Mouse (Mus musculus) regulatory T cell (primary cell): ENCODE measurements at regions not wholly inside any gene's neighbourhood (a gene's known extent, or its start where the extent isn't known, plus 50 kb on each side); places are given as distances from the start of the nearest gene placed in this dataset.

Experiments
- in situ Hi-C: fragments of 300-600 bp; cut with MboI, MseI; formaldehyde crosslinking; loops from one replicate; pipeline ENCODE4 v1.15.1; 2025; ENCODE audit warnings: high pct_unique_total_duplicates

DNA sequence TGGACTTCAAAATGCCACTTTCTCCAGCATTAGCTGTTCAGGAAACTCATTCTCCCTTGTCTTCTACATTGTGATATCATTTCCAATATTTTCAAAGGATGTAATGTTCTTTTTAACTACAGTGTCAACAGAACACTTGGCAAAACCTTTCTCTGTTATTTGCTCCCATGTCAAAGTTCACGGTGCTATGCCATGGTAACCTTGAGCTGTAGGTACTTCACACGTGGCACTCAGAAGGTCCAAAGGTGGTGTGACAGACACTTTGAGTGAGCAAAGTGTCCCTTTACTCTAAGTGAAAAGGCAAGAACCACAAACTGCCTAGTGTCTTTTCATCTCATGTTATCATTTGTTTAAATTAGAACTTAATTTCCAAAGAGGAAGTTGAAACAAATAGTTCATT is 53.3 kb upstream of the Tram2 start:
- in situ Hi-C loops, result no loop called here

DNA sequence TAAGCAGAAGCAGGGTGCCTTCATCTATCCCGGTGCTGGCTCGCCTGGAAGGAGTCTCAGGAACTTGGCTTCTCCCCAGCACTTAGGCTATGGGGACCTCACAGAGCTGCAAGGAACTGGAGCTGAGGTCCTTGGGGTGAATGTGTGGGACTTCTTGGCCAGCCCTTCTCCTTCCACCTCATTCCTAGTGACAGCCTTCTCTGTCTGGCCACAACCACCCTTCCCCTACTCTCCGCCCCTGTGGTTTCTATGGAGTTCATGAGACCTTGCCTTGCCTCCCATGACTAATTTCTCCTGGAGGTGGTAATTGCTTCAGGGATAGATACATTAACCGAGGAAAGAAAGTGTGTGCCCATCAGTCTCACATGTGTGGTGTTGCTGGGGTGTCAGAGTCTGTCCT is 67.9 kb upstream of the Tram2 start:
- in situ Hi-C loops, result no loop called here

DNA sequence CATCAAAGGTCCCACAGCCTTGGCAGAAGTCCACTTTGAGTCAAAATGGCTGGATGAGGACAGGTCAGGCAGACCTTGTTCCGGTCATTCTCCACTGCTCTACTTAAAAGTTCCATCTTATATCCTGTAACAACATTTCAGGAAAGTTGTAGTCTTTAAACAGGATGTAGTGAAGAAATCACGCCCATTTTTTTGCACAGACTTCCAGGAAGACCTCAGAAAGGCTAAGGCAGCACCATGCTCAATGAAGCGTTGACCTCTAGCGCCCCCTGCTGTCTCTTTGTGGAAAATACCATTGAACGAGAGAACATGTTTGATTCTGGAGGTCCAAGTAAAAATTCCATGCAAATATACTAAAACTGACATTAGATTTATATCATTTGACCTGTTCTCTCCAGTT is 56.6 kb upstream of the Tmem14a start:
- in situ Hi-C loops, result no loop called here

DNA sequence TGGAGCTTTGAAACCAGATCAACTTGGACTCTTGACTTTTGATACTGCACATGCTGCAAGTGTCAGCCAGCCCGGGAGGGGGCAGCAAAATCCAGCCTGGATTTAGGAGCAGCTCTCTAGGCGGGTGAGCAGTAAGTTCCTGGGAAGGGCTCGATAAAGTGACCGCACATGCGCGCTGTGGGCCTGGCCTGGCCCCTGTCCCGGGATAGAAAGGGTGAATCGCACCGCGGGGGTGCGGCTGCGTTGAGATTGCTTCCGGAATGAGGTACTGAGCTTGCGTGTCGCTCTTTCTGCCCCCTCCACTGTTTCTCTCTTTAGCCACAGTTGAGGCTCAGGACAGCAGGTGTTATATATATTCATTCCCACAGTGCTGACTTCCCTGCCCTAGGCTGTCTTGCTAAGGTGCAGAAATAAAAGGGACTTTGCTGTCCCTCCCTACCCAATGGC is 52.1 kb upstream of the Tmem14a start:
- in situ Hi-C loops, result loop anchor here (5.0 kb wide), 2 partner anchors 74 to 229 kb away; no protein-coding TSS in a partner anchor

DNA sequence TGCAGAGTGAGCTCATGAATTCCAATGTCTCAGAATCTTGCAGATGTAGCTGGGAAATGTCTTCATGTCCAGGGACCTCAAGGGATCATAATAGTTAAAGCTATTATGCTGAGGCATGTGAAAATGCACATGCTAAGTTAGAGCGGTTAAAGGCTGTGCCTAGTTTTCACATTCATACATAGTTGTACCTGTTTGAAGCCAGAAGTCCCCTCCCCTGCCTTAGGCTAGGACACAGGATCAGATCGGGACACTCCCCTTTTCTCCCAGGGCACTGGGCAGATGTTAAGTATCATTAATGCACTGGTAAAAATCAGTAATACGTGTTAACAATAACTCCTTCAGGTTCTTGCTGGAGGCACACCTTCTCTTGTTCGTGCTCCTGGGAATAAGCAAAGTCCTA is 51.6 kb upstream of the Tmem14a start:
- in situ Hi-C loops, result loop anchor here (5.0 kb wide), 2 partner anchors 74 to 229 kb away; no protein-coding TSS in a partner anchor
